Mouse (Mus musculus) limb, embryonic 14.5 days (tissue): Measurements from ENCODE around the gene Arhgef10l. TPM values are rescaled to one million over a fixed set of nuclear protein-coding genes. Genes with fewer than 3 reads are reported as not detected.

ENCODE experiments used
- ATAC-seq: fragments of 200-750 bp; cut with Nextera tagmentation; 2 replicates; pipeline ENCODE4 v1.8.0; 2017; ENCODE audit warnings: low read depth, moderate number of reproducible peaks, moderate TSS enrichment; ENCODE audit not compliant: low FRiP score
- DNase-seq: peaks from one replicate; pipeline ENCODE4 v3.0.0-alpha.2; 2015; ENCODE audit warnings: low spot score
- H3K27ac ChIP-seq: fragments of 300-500 bp; sonication (generic); replicated peaks from 2 replicates; pipeline ENCODE4 v1.5.1; 2014; ENCODE audit warnings: low read depth, mild to moderate bottlenecking, low read length, moderate library complexity, mixed read lengths
- H3K27me3 ChIP-seq: fragments of 300-500 bp; sonication (generic); 2 replicates; pipeline ENCODE4 v1.6.1; 2014; ENCODE audit warnings: low read length, mixed read lengths; ENCODE audit not compliant: control insufficient read depth, insufficient read depth
- H3K36me3 ChIP-seq: fragments of 300-500 bp; sonication (generic); 2 replicates; pipeline ENCODE4 v1.6.1; 2014; ENCODE audit warnings: mild to moderate bottlenecking, low read length, moderate library complexity, mixed read lengths; ENCODE audit not compliant: control insufficient read depth, insufficient read depth
- H3K4me1 ChIP-seq: fragments of 300-500 bp; sonication (generic); 2 replicates; pipeline ENCODE4 v1.6.1; 2014; ENCODE audit warnings: antibody characterized with exemption, low read length, mixed read lengths; ENCODE audit not compliant: control insufficient read depth, insufficient read depth
- H3K4me2 ChIP-seq: fragments of 300-500 bp; sonication (generic); replicated peaks from 2 replicates; pipeline ENCODE4 v1.6.1; 2014; ENCODE audit warnings: low read depth, mild to moderate bottlenecking, low read length, moderate library complexity; ENCODE audit not compliant: severe bottlenecking
- H3K4me3 ChIP-seq: fragments of 300-500 bp; sonication (generic); replicated peaks from 2 replicates; pipeline ENCODE4 v1.5.1; 2014; ENCODE audit warnings: low read length
- H3K9ac ChIP-seq: fragments of 300-500 bp; sonication (generic); 2 replicates; pipeline ENCODE4 v1.6.1; 2014; ENCODE audit warnings: mild to moderate bottlenecking, low read depth, low read length, moderate library complexity; ENCODE audit not compliant: severe bottlenecking
- H3K9me3 ChIP-seq: fragments of 300-500 bp; sonication (generic); 2 replicates; pipeline ENCODE4 v1.6.1; 2016; ENCODE audit warnings: low read length; ENCODE audit not compliant: control insufficient read depth
- POLR2A ChIP-seq: fragments of 200-500 bp; IDR thresholded peaks from 2 replicates; pipeline ENCODE4 v1.8.0; 2012; ENCODE audit warnings: inconsistent platforms, mild to moderate bottlenecking, moderate library complexity, borderline replicate concordance; ENCODE audit not compliant: insufficient read depth, insufficient read length; ENCODE audit errors: extremely low read depth
- WGBS: fragments of 180-500 bp; shearing (Covaris S2); extraction: QIAGEN DNeasy Blood & Tissue Kit; methylation state at CpG from one replicate; pipeline ENCODE4 v1.1.7; 2014; 5-methylcytosine and 5-hydroxymethylcytosine counted together
- polyA plus RNA-seq, 2 experiments: library from polyadenylated mRNA; depleted of rRNA in 1 of 2; stranded (reverse) in 1 of 2; unstranded in 1 of 2; fragments of >200 nt; fragmentation: Nextera tagmentation in 1 of 2; extraction: Ambion mirVana in 1 of 2; gene quantifications; 2 replicates each; pipeline versions ENCODE4 v1.2.1 to v1.2.3; 2012 to 2014

Arhgef10l gene
- polyA plus RNA-seq, 2 experiments = 13.7 to 19.5 TPM

DNA sequence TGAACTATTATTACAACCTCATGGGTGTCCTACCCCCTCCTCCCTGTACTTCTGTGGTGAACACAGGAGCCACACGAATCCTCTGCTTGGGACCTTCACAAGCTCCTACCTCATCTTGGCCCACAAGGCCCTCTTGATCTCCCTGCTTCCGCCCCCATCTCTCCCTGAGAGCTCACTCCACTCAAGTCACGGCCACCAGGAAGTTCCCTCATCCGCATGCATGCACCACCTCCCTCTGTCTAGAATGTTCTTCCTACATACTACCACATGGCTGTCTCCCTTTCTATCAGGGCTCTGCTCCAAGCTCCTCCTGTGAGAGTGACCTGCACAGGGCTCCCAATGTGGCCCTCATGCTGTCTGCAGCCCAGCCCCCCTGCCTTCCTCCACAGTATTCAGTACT, 36.8 kb downstream of the Arhgef10l start:
- ATAC-seq (no peak), DNase-seq (no peak)
- Histone ChIP-seq H3K4me3 (no peak overlapping the region), H3K27me3 (no peaks in the 10 kb centered on the region), H3K36me3 (peaks cover 13% of the 10 kb centered on the region; the same call in 1 of the 2 replicates), H3K9ac (no peak overlapping the region), H3K9me3 (no peaks in the 10 kb centered on the region), H3K4me1 (peaks cover 28% of the 10 kb centered on the region), H3K4me2 (no peak overlapping the region), H3K27ac (peak overlapping the region; percentile 4; the same call in 1 of the 2 replicates)
- TF ChIP-seq POLR2A = no peak
- WGBS = 66% methylated on average over 4 of the region's 4 CpGs

DNA sequence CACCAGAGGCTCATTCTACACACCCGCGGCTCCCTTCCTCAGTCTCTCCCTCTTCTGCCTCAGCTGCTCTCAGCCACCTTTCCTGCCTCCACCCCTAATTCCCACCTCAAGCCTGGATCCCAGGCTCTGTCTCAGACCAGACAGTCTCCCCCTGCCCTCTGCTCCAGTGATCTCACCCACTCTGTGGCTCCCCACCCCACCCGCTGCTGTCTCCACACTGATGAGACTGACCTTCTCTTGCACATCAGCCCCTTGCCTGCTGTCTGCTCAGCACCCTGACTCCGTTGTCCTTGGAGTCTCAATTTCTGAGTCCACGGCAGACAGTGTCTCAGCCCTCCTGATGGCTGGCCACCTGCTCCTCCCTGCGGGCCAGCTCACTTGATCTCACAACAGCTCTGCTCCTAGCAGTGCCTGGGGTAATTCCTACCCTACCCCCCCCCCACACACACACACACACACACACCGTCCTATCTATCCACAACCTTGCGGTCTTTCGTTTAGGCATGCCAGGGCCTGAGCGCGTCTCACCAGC, 37.3 kb downstream of the Arhgef10l start:
- ATAC-seq (no peak), DNase-seq (no peak)
- no peak overlapping the region for H3K9ac ChIP-seq
- peaks cover 10% of the 10 kb centered on the region; the same call in 1 of the 2 replicates for H3K36me3 ChIP-seq
- no peak for TF ChIP-seq POLR2A
- H3K4me3 ChIP-seq = no peak overlapping the region
- WGBS = 54% methylated on average over 11 of the region's 11 CpGs
- no peaks in the 10 kb centered on the region for H3K9me3 ChIP-seq
- H3K4me2 ChIP-seq = no peak overlapping the region
- H3K4me1 ChIP-seq = peaks cover 33% of the 10 kb centered on the region
- no peak overlapping the region for H3K27ac ChIP-seq
- no peaks in the 10 kb centered on the region for H3K27me3 ChIP-seq

GRCm38 (mm10) chr4:140625651-140626525, 39.9 kb downstream of the Arhgef10l start:
- Histone ChIP-seq H3K4me2 (no peak overlapping the region), H3K9ac (no peak overlapping the region), H3K9me3 (no peaks in the 10 kb centered on the region), H3K4me1 (peaks cover 40% of the 10 kb centered on the region), H3K4me3 (no peak overlapping the region), H3K27me3 (no peaks in the 10 kb centered on the region), H3K27ac (no peak overlapping the region), H3K36me3 (0 out of 2 replicates have a peak, but pooled peaks cover 4% of the 10 kb centered on the region)
- 83% methylated on average over 12 of the region's 12 CpGs for WGBS
- TF ChIP-seq POLR2A = no peak
- DNase-seq (no peak), ATAC-seq (no peak)

- no peak for TF ChIP-seq POLR2A
- Histone ChIP-seq H3K27me3 (no peaks in the 10 kb centered on the region), H3K4me3 (peak overlapping the region; percentile 11; the same call in 1 of the 2 replicates), H3K27ac (peak overlapping the region; percentile 76), H3K4me2 (peak overlapping the region; percentile 28), H3K36me3 (0 out of 2 replicates have a peak, but pooled peaks cover 4% of the 10 kb centered on the region), H3K9ac (0 out of 2 replicates have a peak overlapping the region, but pooled peaks have one; percentile 25), H3K9me3 (no peaks in the 10 kb centered on the region), H3K4me1 (peaks cover 32% of the 10 kb centered on the region)
- WGBS = 17% methylated on average over 8 of the region's 12 CpGs
- DNase-seq (peak; percentile 42), ATAC-seq (peak; percentile 64)
Observed at GRCm38 (mm10) chr4:140624468-140625176, 41.2 kb downstream of the Arhgef10l start.

DNA sequence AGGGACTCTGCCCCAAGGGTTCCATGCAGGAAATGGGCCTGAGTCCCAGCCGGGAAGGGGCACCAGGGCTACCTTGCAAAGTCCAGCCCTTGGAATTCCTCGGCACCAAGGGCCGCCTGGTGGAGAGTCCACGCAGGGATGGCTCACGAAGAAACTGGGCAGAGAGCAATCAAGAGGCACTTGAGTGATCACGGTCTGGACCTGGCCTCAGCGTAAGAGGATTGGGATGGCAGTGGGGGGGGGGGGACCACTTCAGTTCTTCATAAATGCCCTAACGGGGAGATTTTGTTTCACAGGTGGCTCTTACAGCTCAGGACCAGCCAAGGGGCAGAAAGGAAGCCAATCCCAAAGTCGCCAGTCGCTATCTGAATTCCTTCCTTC, 41.7 kb downstream of the Arhgef10l start:
- no peak for TF ChIP-seq POLR2A
- H3K4me3 ChIP-seq = peak overlapping the region; percentile 11; the same call in 1 of the 2 replicates
- 0 out of 2 replicates have a peak overlapping the region, but pooled peaks have one; percentile 25 for H3K9ac ChIP-seq
- H3K36me3 ChIP-seq = 0 out of 2 replicates have a peak, but pooled peaks cover 4% of the 10 kb centered on the region
- peak overlapping the region; percentile 28; the same call in 1 of the 2 replicates for H3K4me2 ChIP-seq
- H3K4me1 ChIP-seq = peaks cover 29% of the 10 kb centered on the region
- ATAC-seq (no peak), DNase-seq (no peak)
- no peaks in the 10 kb centered on the region for H3K27me3 ChIP-seq
- no peaks in the 10 kb centered on the region for H3K9me3 ChIP-seq
- 13% methylated on average over 10 of the region's 10 CpGs for WGBS
- peak overlapping the region; percentile 76 for H3K27ac ChIP-seq
